Mouse (Mus musculus) midbrain, embryonic 11.5 days (tissue): ENCODE measurements at regions not wholly inside any gene's neighbourhood (a gene's known extent, or its start where the extent isn't known, plus 50 kb on each side); places are given as distances from the start of the nearest gene placed in this dataset.
A peak's percentile ranks its signal among the peaks of the same experiment; 100 is the strongest.

Experiments used
- ATAC-seq: fragments of 200-750 bp; cut with Nextera tagmentation; 2 replicates; pipeline ENCODE4 v1.8.0; 2017; ENCODE audit warnings: moderate TSS enrichment, moderate library complexity; ENCODE audit not compliant: low FRiP score
- DNase-seq: peaks from one replicate; pipeline ENCODE4 v3.0.0; 2015; ENCODE audit warnings: low spot score; ENCODE audit errors: missing footprints
- H3K27ac ChIP-seq: fragments of 300-500 bp; sonication (generic); 2 replicates; pipeline ENCODE4 v1.5.1; 2014; ENCODE audit warnings: low read depth, low read length
- H3K27me3 ChIP-seq: fragments of 300-500 bp; sonication (generic); 2 replicates; pipeline ENCODE4 v1.6.1; 2014; ENCODE audit warnings: mild to moderate bottlenecking, low read length, moderate library complexity, mixed read lengths; ENCODE audit not compliant: control insufficient read depth, insufficient read depth
- H3K36me3 ChIP-seq: fragments of 300-500 bp; sonication (generic); 2 replicates; pipeline ENCODE4 v1.6.1; 2014; ENCODE audit warnings: mild to moderate bottlenecking, low read length, moderate library complexity, mixed read lengths; ENCODE audit not compliant: control insufficient read depth, insufficient read depth
- H3K4me1 ChIP-seq: fragments of 300-500 bp; sonication (generic); 2 replicates; pipeline ENCODE4 v1.6.1; 2014; ENCODE audit warnings: low read length; ENCODE audit not compliant: control insufficient read depth, insufficient read depth
- H3K4me2 ChIP-seq: fragments of 300-500 bp; sonication (generic); 2 replicates; pipeline ENCODE4 v1.6.1; 2014; ENCODE audit warnings: mild to moderate bottlenecking, moderate library complexity
- H3K4me3 ChIP-seq: fragments of 300-500 bp; sonication (generic); 2 replicates; pipeline ENCODE4 v1.5.1; 2014; ENCODE audit warnings: low read depth, low read length
- H3K9ac ChIP-seq: fragments of 300-500 bp; sonication (generic); 2 replicates; pipeline ENCODE4 v1.6.1; 2014; ENCODE audit warnings: low read length
- H3K9me3 ChIP-seq: fragments of 300-500 bp; sonication (generic); 2 replicates; pipeline ENCODE4 v1.6.1; 2016; ENCODE audit warnings: low read length; ENCODE audit not compliant: control insufficient read depth
- WGBS: fragments of 180-500 bp; shearing (Covaris S2); extraction: QIAGEN DNeasy Blood & Tissue Kit; methylation state at CpG from one replicate; pipeline ENCODE4 v1.1.7; 2014; 5-methylcytosine and 5-hydroxymethylcytosine counted together

GRCm38 (mm10) chr2:79544793-79545260 lies 88.2 kb upstream of the Cerkl start:
- H3K27ac ChIP-seq, result no peak overlapping the region
- ATAC-seq (no peak), DNase-seq (no peak)
- no peaks in the 10 kb centered on the region for H3K4me1 ChIP-seq
- H3K27me3 ChIP-seq, result no peaks in the 10 kb centered on the region
- no peaks in the 10 kb centered on the region for H3K36me3 ChIP-seq
- H3K4me2 ChIP-seq, result no peak overlapping the region
- 93% methylated on average over 4 of the region's 4 CpGs for WGBS
- H3K9ac ChIP-seq, result no peak overlapping the region
- no peaks in the 10 kb centered on the region for H3K9me3 ChIP-seq
- no peak overlapping the region for H3K4me3 ChIP-seq

GRCm38 (mm10) chr2:79546206-79546605 lies 88.9 kb upstream of the Itprid2 start:
- no peaks in the 10 kb centered on the region for H3K36me3 ChIP-seq
- 83% methylated on average over 4 of the region's 4 CpGs for WGBS
- DNase-seq (no peak), ATAC-seq (no peak)
- H3K27me3 ChIP-seq, result no peaks in the 10 kb centered on the region
- H3K9ac ChIP-seq, result no peak overlapping the region
- H3K4me1 ChIP-seq, result no peaks in the 10 kb centered on the region
- no peak overlapping the region for H3K4me2 ChIP-seq
- no peak overlapping the region for H3K27ac ChIP-seq
- H3K4me3 ChIP-seq, result no peak overlapping the region
- H3K9me3 ChIP-seq, result no peaks in the 10 kb centered on the region

- no peak overlapping the region for H3K9ac ChIP-seq
- WGBS, result 76% methylated on average over 3 of the region's 3 CpGs
- H3K4me3 ChIP-seq, result no peak overlapping the region
- no peak for ATAC-seq
- H3K36me3 ChIP-seq, result no peaks in the 10 kb centered on the region
- no peaks in the 10 kb centered on the region for H3K27me3 ChIP-seq
- no peak overlapping the region for H3K4me2 ChIP-seq
- no peaks in the 10 kb centered on the region for H3K4me1 ChIP-seq
- H3K27ac ChIP-seq, result no peak overlapping the region
- peak; percentile 33 for DNase-seq
- H3K9me3 ChIP-seq, result no peaks in the 10 kb centered on the region
Observed at GRCm38 (mm10) chr2:79547284-79547683, 87.9 kb upstream of the Itprid2 start.

DNA sequence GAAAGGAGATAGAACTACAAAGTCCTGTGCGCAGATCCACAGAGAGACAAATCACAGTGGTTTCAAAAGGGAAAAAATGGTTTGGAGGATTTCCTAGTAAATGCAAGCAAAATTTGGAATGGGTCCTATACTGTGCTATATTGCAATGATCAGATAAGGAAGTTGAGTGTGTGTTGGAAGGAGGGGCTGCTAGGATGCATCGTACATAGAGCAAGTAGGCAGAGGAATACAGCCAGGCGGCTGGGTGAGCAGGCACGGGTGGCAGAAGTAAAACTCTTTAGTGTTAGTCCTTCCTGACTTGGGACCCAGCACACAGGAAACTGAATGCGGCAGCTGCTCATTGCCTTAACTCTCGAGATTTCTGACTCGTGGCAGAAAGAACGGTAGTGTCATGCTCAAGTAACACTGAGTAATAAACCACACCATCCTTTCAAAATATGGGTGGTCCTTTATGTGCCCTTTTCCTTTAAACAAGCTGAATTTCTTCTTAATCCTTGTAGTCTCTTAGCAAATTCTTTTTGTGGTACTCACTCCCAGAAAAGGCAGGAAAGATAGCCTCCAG lies 87.0 kb upstream of the Itprid2 start:
- Histone ChIP-seq H3K9ac (no peak overlapping the region), H3K36me3 (no peaks in the 10 kb centered on the region), H3K4me1 (no peaks in the 10 kb centered on the region), H3K4me3 (no peak overlapping the region), H3K27ac (no peak overlapping the region), H3K9me3 (no peaks in the 10 kb centered on the region), H3K27me3 (no peaks in the 10 kb centered on the region), H3K4me2 (no peak overlapping the region)
- ATAC-seq (no peak), DNase-seq (no peak)
- WGBS, result 84% methylated on average over 8 of the region's 8 CpGs

DNA sequence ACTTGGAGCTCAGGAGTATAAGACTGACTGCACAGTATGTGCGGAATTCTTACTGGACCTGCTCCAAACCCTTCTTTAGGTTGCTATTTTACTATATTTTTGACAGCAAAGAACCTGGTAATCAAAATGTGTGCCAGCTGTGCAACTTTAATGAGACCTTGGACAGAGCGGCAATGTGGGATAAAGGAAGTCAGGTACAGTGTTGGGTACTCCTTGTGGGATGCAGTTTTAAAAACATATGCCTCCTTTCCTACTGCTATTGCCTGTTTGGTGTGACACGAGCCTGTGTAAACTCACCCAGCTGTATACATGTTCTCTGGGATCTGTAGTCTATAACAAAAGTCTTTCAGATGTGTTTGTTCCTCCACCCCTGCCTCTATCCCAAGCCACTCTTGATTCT lies 85.4 kb upstream of the Itprid2 start:
- Histone ChIP-seq H3K4me3 (no peak overlapping the region), H3K36me3 (no peaks in the 10 kb centered on the region), H3K27me3 (no peaks in the 10 kb centered on the region), H3K9ac (no peak overlapping the region), H3K9me3 (no peaks in the 10 kb centered on the region), H3K4me1 (no peaks in the 10 kb centered on the region), H3K27ac (no peak overlapping the region), H3K4me2 (no peak overlapping the region)
- ATAC-seq, result no peak
- no peak for DNase-seq
- WGBS, result 93% methylated on average over 3 of the region's 3 CpGs

- DNase-seq, result no peak
- H3K27ac ChIP-seq, result no peak overlapping the region
- H3K4me2 ChIP-seq, result no peak overlapping the region
- no peak overlapping the region for H3K4me3 ChIP-seq
- H3K9me3 ChIP-seq, result no peaks in the 10 kb centered on the region
- ATAC-seq, result no peak
- H3K4me1 ChIP-seq, result no peaks in the 10 kb centered on the region
- H3K9ac ChIP-seq, result no peak overlapping the region
- WGBS, result 79% methylated on average over 3 of the region's 3 CpGs
- no peaks in the 10 kb centered on the region for H3K36me3 ChIP-seq
- H3K27me3 ChIP-seq, result no peaks in the 10 kb centered on the region
Observed at GRCm38 (mm10) chr2:79550432-79550831, 84.7 kb upstream of the Itprid2 start.

GRCm38 (mm10) chr2:79552481-79552880 lies 82.7 kb upstream of the Itprid2 start:
- 87% methylated on average over 5 of the region's 5 CpGs for WGBS

DNA sequence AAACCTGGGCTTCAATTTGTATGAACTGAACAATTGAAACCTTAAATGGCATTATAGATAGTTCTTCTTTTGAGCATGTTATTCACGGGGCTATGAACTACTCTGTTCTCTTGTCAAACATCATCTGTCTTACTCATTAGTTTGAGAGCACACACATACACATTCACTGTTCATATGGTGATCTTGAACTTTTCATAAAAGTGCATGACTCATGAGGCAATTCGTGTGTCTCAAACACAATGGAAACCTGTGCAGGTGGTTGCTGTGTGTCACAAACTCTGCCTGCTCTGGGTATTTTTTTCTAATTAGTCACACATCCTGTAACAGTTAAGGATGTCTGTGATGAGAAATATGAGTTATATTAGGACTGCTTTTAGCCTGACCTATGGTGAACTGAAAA lies 79.8 kb upstream of the Itprid2 start:
- Histone ChIP-seq H3K4me1 (no peaks in the 10 kb centered on the region), H3K9ac (no peak overlapping the region), H3K4me3 (no peak overlapping the region), H3K27ac (no peak overlapping the region), H3K9me3 (no peaks in the 10 kb centered on the region), H3K27me3 (no peaks in the 10 kb centered on the region), H3K36me3 (no peaks in the 10 kb centered on the region), H3K4me2 (no peak overlapping the region)
- no peak for DNase-seq
- no peak for ATAC-seq
- 78% methylated on average over 2 of the region's 2 CpGs for WGBS

More at GRCm38 (mm10) chr2:79552481-79552880, 82.7 kb upstream of the Itprid2 start:
- ATAC-seq (no peak), DNase-seq (no peak)
- Histone ChIP-seq H3K4me3 (no peak overlapping the region), H3K9me3 (no peaks in the 10 kb centered on the region), H3K4me1 (no peaks in the 10 kb centered on the region), H3K9ac (no peak overlapping the region), H3K36me3 (no peaks in the 10 kb centered on the region), H3K27me3 (no peaks in the 10 kb centered on the region), H3K27ac (no peak overlapping the region), H3K4me2 (no peak overlapping the region)

DNA sequence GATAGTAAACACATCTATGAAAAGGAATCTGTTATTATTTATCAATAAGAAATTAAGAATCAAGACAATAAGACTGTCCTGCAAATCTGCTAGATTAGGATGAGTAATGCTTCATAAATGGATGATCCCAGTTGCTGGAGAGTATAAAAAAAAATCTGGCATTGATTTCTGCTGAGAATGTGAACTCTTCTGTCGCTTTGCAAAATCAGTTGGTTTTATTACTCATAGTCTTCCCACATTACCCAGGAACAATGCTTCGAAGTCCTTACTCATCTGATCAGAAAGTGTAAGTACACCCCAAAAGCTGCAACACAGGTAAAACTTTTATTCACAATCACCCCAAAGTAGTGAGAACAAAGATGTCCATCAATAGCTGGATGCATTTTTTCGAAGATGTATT lies 77.8 kb upstream of the Itprid2 start:
- no peaks in the 10 kb centered on the region for H3K27me3 ChIP-seq
- DNase-seq, result no peak

More for the DNA sequence above, 77.8 kb upstream of the Itprid2 start:
- Histone ChIP-seq H3K36me3 (no peaks in the 10 kb centered on the region), H3K4me3 (no peak overlapping the region), H3K27ac (no peak overlapping the region), H3K4me1 (no peaks in the 10 kb centered on the region), H3K9me3 (no peaks in the 10 kb centered on the region), H3K4me2 (no peak overlapping the region), H3K9ac (no peak overlapping the region)
- 89% methylated on average over 3 of the region's 3 CpGs for WGBS
- ATAC-seq, result no peak
